Mouse (Mus musculus) kidney, embryonic 14.5 days (tissue): ENCODE data around the gene Zfhx3. TPM values are rescaled to one million over a fixed set of nuclear protein-coding genes. Genes with fewer than 3 reads are reported as not detected.
A peak's percentile ranks its signal among the peaks of the same experiment; 100 is the strongest.

Experiments
- ATAC-seq: fragments of 200-750 bp; cut with Nextera tagmentation; 2 replicates; pipeline ENCODE4 v1.8.0; 2017; ENCODE audit warnings: moderate number of reproducible peaks, mild to moderate bottlenecking, moderate TSS enrichment, moderate library complexity; ENCODE audit not compliant: low FRiP score, low TSS enrichment
- H3K27ac ChIP-seq: fragments of 300-500 bp; sonication (generic); 2 replicates; pipeline ENCODE4 v1.5.1; 2014; ENCODE audit warnings: low read depth, mild to moderate bottlenecking, low read length, moderate library complexity, mixed read lengths
- H3K27me3 ChIP-seq: fragments of 300-500 bp; sonication (generic); 2 replicates; pipeline ENCODE4 v1.6.1; 2014; ENCODE audit warnings: mild to moderate bottlenecking, low read length; ENCODE audit not compliant: control insufficient read depth, insufficient read depth
- H3K36me3 ChIP-seq: fragments of 300-500 bp; sonication (generic); 2 replicates; pipeline ENCODE4 v1.6.1; 2014; ENCODE audit warnings: low read length, mixed read lengths; ENCODE audit not compliant: control insufficient read depth, insufficient read depth
- H3K4me1 ChIP-seq: fragments of 300-500 bp; sonication (generic); 2 replicates; pipeline ENCODE4 v1.6.1; 2014; ENCODE audit warnings: low read length, mixed read lengths; ENCODE audit not compliant: control insufficient read depth, insufficient read depth
- H3K4me2 ChIP-seq: fragments of 300-500 bp; sonication (generic); replicated peaks from 2 replicates; pipeline ENCODE4 v1.6.1; 2014; ENCODE audit warnings: low read depth, mild to moderate bottlenecking, low read length
- H3K4me3 ChIP-seq: fragments of 300-500 bp; sonication (generic); 2 replicates; pipeline ENCODE4 v1.5.1; 2014; ENCODE audit warnings: mild to moderate bottlenecking, low read length
- H3K9ac ChIP-seq: fragments of 300-500 bp; sonication (generic); 2 replicates; pipeline ENCODE4 v1.6.1; 2014; ENCODE audit warnings: low read depth, mild to moderate bottlenecking, low read length, moderate library complexity
- H3K9me3 ChIP-seq: fragments of 300-500 bp; sonication (generic); 2 replicates; pipeline ENCODE4 v1.6.1; 2016; ENCODE audit warnings: low read length; ENCODE audit not compliant: control insufficient read depth
- WGBS: fragments of 180-500 bp; shearing (Covaris S2); extraction: QIAGEN DNeasy Blood & Tissue Kit; methylation state at CpG from one replicate; pipeline ENCODE4 v1.1.7; 2014; 5-methylcytosine and 5-hydroxymethylcytosine counted together
- polyA plus RNA-seq: library from polyadenylated mRNA; unstranded; fragments of >200 nt; fragmentation: Nextera tagmentation; extraction: Ambion mirVana; gene quantifications from 2 replicates; pipeline ENCODE4 v1.2.1, GENCODE M21; 2014

The Zfhx3 gene
- polyA plus RNA-seq, 1 experiment from 2014 or later: 11.7 TPM

DNA sequence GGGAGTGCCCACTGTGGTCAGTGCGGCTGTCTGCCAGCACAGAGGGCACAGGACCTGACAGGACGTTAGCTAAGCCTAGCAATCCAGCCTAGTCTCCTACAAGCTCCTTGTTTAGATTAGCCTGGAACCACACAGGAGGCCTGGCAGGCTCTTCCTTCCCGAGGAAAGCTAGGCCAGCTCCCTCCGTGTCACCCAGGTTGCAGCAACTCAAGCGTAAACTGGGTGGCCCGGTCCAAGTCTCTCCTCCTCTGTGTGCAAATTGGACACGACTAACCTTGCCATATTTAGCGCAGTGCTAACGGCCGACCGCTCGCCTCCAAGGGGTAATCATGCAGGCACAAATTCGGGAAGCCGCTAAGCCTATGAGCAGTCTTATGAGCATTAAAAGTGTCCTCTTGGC lies 943.0 kb downstream of the Zfhx3 start:
- no peak overlapping the region for H3K9ac ChIP-seq
- WGBS: 57% methylated on average over 14 of the region's 14 CpGs
- no peak; the same call in 1 of the 2 replicates for ATAC-seq

DNA sequence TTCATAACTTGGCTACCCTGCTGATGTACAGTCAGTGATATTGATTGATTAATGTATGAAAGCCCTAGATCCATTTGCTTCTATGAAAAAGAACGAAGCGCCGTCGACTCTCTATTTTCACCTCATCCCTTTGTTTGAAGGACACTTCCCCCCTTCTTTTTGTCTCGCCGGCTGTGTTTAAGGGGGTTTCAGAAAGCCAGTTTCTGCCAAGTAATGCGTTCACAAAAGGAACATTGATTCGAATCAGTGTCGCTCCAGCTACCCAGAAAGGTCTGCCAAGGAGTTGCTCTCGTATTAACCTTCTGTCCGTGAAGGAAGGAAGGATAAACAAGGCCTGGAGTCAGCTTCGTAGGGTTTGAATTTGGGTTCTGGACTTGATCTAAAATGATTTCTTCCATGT lies 943.4 kb downstream of the Zfhx3 start:
- H3K4me2 ChIP-seq: no peak overlapping the region
- H3K9me3 ChIP-seq: no peaks in the 10 kb centered on the region
- H3K36me3 ChIP-seq: no peaks in the 10 kb centered on the region; the same call in 1 of the 2 replicates
- no peaks in the 10 kb centered on the region for H3K27me3 ChIP-seq
- peaks cover 26% of the 10 kb centered on the region; the same call in 1 of the 2 replicates for H3K4me1 ChIP-seq
- 82% methylated on average over 12 of the region's 12 CpGs for WGBS
- ATAC-seq: no peak
- H3K27ac ChIP-seq: no peak overlapping the region
- no peak overlapping the region for H3K4me3 ChIP-seq
- no peak overlapping the region for H3K9ac ChIP-seq

More for the DNA sequence above, 943.0 kb downstream of the Zfhx3 start:
- no peaks in the 10 kb centered on the region; the same call in 1 of the 2 replicates for H3K36me3 ChIP-seq
- H3K27ac ChIP-seq: no peak overlapping the region
- no peak overlapping the region for H3K4me3 ChIP-seq
- H3K4me1 ChIP-seq: peaks cover 26% of the 10 kb centered on the region; the same call in 1 of the 2 replicates
- H3K27me3 ChIP-seq: no peaks in the 10 kb centered on the region
- H3K4me2 ChIP-seq: no peak overlapping the region
- no peaks in the 10 kb centered on the region for H3K9me3 ChIP-seq

DNA sequence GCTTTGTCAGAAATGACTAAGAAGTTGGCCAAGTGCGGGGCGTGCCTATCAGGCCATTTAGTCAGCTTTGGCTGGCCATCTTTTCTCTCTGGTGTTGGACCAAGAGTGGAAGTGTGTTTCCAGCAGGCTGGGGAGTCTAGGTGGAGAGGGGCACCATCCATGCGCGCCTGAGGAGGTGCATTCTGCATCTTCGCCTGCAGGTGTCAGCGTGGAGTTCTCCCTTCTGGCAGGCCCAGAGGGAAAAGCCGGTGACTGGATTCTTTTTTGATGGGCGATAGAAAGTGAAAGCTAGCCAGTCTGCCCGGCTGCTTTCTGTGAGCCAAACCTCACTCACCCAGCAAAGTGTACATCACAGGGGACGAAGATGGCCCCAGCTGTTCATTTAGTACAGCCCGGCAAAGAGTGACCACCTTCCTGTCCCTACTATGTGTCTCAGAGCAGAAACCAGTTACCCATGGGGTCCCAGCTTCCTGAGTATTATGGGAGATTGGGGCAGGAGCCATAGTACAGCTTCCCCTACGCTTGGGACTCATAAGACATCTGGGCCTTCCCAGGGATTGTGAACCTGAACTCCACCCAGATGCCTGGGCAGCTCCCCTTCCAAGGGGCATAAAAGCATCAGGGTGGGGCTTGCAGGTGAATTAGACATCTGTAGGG lies 944.3 kb downstream of the Zfhx3 start:
- WGBS: 24% methylated on average over 12 of the region's 12 CpGs
- H3K27me3 ChIP-seq: no peaks in the 10 kb centered on the region
- H3K4me1 ChIP-seq: peaks cover 26% of the 10 kb centered on the region; the same call in 1 of the 2 replicates
- H3K27ac ChIP-seq: no peak overlapping the region
- peak overlapping the region; percentile 25 for H3K9ac ChIP-seq
- H3K36me3 ChIP-seq: no peaks in the 10 kb centered on the region; the same call in 1 of the 2 replicates
- H3K4me3 ChIP-seq: peak overlapping the region; percentile 2; the same call in 1 of the 2 replicates
- ATAC-seq: peak; percentile 22; the same call in 1 of the 2 replicates
- H3K4me2 ChIP-seq: peak overlapping the region; percentile 27
- no peaks in the 10 kb centered on the region for H3K9me3 ChIP-seq

DNA sequence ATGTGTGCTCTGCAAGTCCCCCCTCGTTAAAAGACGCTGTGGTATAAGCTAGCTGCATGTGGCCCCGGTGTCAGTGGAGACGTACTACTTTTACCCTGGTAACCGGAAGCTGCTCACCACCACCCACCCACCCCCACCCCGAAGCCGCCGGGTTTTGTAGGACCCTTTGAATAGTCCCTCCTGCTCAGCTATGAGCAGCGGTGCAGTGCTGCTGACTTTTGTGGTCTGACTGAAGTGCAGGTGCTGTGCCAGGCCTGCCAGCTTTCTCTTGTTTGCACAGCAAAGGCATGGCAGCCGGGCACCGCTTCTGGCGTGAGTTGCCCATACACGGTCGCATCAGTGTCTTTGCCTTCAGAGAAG lies 944.8 kb downstream of the Zfhx3 start:
- Histone ChIP-seq H3K4me2 (no peak overlapping the region; the same call in 1 of the 2 replicates), H3K4me1 (peaks cover 26% of the 10 kb centered on the region; the same call in 1 of the 2 replicates)
- 0 out of 2 replicates have a peak, but pooled peaks have one; percentile 7 for ATAC-seq

DNA sequence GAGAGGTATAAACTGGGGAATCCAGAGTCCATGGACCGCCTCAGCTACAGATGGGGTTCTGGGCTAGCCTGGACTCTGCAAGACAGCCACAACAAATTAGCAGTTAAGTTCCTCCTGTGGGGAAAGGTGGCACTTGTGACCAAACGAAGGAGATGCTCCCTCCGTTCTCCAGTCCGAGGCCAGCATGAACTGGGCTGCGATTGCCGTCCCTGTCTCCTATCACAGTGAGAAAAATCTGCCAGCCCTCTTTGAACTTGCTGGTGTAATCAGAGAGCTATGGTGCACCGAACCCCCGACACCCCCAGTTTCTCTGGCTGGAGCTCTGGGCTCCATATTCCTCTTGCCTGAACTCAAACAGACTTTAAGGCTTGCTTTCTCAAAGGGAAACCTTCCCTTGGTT lies 945.4 kb downstream of the Zfhx3 start:
- H3K36me3 ChIP-seq: no peaks in the 10 kb centered on the region
- 90% methylated on average over 8 of the region's 8 CpGs for WGBS
- no peak overlapping the region for H3K9ac ChIP-seq
- no peak overlapping the region for H3K27ac ChIP-seq
- no peak overlapping the region for H3K4me2 ChIP-seq
- H3K9me3 ChIP-seq: no peaks in the 10 kb centered on the region
- no peaks in the 10 kb centered on the region for H3K27me3 ChIP-seq
- peaks cover 26% of the 10 kb centered on the region; the same call in 1 of the 2 replicates for H3K4me1 ChIP-seq
- no peak for ATAC-seq
- H3K4me3 ChIP-seq: no peak overlapping the region

More for the DNA sequence above, 944.8 kb downstream of the Zfhx3 start:
- Histone ChIP-seq H3K27me3 (no peaks in the 10 kb centered on the region), H3K4me3 (no peak overlapping the region), H3K9ac (no peak overlapping the region), H3K27ac (no peak overlapping the region), H3K36me3 (no peaks in the 10 kb centered on the region), H3K9me3 (no peaks in the 10 kb centered on the region)
- WGBS: 79% methylated on average over 14 of the region's 14 CpGs

DNA sequence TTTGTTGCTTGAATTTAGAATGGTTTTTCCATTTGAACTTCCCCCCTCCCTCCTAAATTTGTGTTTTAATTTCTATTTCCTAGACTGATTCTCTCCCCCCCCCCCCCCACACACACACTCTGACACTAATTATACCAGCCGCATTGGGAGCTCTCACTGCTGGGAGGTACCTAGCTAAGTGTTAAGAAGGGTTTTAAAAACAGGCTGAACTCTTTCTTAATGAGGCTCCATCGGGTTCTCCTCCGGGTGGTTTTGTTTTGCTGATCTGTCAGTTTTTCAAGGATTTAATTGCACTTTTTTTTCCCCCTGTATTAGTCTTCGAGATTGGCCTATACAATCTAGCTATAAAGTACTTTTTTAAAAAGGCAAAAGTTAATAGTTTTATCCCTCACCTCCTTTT lies 946.5 kb downstream of the Zfhx3 start:
- H3K4me2 ChIP-seq: no peak overlapping the region
- no peaks in the 10 kb centered on the region for H3K27me3 ChIP-seq
- ATAC-seq: no peak
- H3K9me3 ChIP-seq: no peaks in the 10 kb centered on the region
- no peak overlapping the region for H3K4me3 ChIP-seq
- no peak overlapping the region for H3K27ac ChIP-seq
- WGBS: 17% methylated on average over 4 of the region's 4 CpGs
- H3K36me3 ChIP-seq: no peaks in the 10 kb centered on the region
- no peak overlapping the region for H3K9ac ChIP-seq
- peaks cover 26% of the 10 kb centered on the region; the same call in 1 of the 2 replicates for H3K4me1 ChIP-seq

DNA sequence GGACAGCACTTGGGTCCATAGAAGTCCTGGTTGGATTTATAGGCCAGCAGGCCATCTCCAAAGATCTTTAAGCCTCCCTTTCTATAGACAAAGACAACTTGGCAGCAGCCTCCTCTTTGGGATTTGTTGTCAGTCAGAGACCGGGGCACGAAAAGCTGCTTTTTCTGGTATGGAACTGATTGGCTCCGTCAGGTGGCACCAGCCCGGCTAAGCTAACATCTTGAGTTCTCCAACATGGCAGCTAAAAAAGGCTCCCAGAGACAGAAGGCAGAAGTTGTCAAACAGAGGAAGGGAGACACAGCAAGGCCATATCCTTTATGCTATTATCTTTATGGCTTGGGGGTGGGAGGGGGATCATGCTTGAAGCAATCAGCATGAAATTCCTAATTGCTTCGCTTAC lies 947.0 kb downstream of the Zfhx3 start:
- Histone ChIP-seq H3K4me1 (peaks cover 26% of the 10 kb centered on the region; the same call in 1 of the 2 replicates), H3K27ac (no peak overlapping the region), H3K27me3 (no peaks in the 10 kb centered on the region), H3K4me3 (no peak overlapping the region), H3K9ac (no peak overlapping the region), H3K36me3 (no peaks in the 10 kb centered on the region), H3K9me3 (no peaks in the 10 kb centered on the region), H3K4me2 (no peak overlapping the region)
- no peak for ATAC-seq
- WGBS: 44% methylated on average over 5 of the region's 5 CpGs

DNA sequence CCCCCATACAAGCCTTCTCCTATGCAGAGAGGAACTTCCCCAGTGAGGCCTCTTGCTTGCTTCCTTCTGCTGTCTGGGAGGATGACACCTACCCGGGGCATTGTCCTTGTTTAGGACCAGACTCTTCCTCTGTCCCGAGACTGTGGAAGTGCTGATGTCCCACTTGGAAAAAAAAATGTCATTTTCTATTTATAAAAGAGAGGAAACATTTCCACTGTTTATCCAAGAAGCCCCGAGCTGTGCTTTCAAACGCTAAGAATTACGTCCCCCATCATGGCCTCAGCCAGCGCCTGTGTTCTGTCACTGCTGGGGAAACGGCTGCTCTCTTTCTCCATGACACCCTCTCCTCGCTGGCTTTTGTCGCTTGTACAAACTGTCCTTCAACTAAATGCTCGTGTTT lies 951.8 kb downstream of the Zfhx3 start:
- Histone ChIP-seq H3K4me1 (peaks cover 33% of the 10 kb centered on the region), H3K27me3 (no peaks in the 10 kb centered on the region), H3K27ac (peak overlapping the region; percentile 75; the same call in 1 of the 2 replicates), H3K9ac (no peak overlapping the region), H3K36me3 (no peaks in the 10 kb centered on the region), H3K4me2 (no peak overlapping the region), H3K4me3 (no peak overlapping the region), H3K9me3 (no peaks in the 10 kb centered on the region)
- WGBS: 20% methylated on average over 10 of the region's 10 CpGs
- ATAC-seq: no peak
